Mouse (Mus musculus): ENCODE results near the gene Tmem253. TPM values are rescaled to one million over a fixed set of nuclear protein-coding genes. Genes with fewer than 3 reads are reported as not detected.

Tmem253 gene
- polyA plus RNA-seq, 1 experiment from 2014 or later, result 0.50 TPM

DNA sequence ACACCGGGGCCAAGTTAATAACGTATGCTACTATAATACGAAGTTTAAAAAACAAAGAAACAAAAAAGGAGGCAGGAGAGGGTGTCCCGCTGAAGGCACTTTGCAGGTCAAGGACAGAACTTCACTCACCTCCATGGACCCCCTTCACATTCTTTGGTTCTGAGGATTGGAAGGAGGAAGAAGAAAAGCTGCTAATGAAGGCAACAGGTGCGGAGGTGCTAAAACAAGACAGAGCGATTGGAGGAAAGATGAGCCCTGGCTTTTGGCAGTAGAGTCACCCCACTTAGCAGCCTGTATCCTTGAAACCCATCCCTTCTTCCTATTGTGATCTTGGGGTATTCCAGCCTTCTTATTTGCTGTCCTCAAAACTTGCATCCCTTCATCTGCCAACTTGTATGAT lies 5.6 kb upstream of the Tmem253 start:
- Histone ChIP-seq H3K9me3 (no peaks in the 10 kb centered on the region), H3K9ac (peak overlapping the region; percentile 55), H3K36me3 (replicated peaks) (peaks cover 15% of the 10 kb centered on the region; the same call in 1 of the 2 replicates), H3K27me3 (replicated peaks) (no peaks in the 10 kb centered on the region), H3K4me2 (peak overlapping the region; percentile 67), H3K27ac (peak overlapping the region; percentile 98), H3K4me1 (peaks cover 80% of the 10 kb centered on the region), H3K4me3 (peak overlapping the region; percentile 39)
- ATAC-seq (replicated peaks), result no peak
- WGBS, result 18% methylated on average over 6 of the region's 6 CpGs

DNA sequence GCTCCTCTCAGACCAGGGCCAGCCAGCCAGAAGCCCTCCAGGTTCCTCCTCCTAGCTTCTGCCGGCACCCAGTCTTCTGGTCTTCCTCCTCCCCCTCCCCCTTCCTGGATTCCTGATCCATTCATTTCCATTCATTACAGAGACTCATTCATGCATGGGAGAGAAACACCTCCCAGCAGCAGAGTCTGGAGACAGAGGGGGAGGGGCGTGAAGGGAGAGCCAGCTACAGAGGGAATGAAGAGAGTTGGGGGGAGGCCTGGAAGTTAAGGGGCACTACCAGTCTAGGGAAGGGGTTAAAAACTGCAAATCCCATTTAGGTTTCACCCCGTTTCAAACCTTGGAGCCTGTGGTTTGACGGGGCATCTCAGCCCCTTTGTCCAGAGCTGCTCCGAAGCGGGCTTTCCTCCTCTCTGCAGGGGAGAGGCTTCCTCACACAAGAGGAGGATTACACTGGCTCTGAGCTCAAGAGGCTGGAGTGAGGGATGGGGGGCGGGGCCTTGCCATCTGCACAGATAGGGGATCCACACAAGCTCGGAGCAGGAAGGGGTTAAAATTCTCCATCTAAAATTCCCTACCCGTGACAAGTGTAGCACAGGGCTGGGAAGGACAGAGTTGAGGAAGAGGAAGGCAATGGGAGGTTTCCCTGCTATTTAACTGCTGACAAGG lies 4.9 kb upstream of the Tmem253 start:
- under 1% methylated on average over 9 of the region's 9 CpGs for whole genome bisulfite sequencing
- Histone ChIP-seq H3K4me3 (peak overlapping the region; percentile 39), H3K9me3 (no peaks in the 10 kb centered on the region), H3K36me3 (replicated peaks) (peaks cover 15% of the 10 kb centered on the region; the same call in 1 of the 2 replicates), H3K27ac (peak overlapping the region; percentile 98), H3K27me3 (replicated peaks) (no peaks in the 10 kb centered on the region), H3K4me1 (peaks cover 80% of the 10 kb centered on the region), H3K4me2 (peak overlapping the region; percentile 67), H3K9ac (peak overlapping the region; percentile 55)
- peak; percentile 76 for ATAC-seq (replicated peaks)

DNA sequence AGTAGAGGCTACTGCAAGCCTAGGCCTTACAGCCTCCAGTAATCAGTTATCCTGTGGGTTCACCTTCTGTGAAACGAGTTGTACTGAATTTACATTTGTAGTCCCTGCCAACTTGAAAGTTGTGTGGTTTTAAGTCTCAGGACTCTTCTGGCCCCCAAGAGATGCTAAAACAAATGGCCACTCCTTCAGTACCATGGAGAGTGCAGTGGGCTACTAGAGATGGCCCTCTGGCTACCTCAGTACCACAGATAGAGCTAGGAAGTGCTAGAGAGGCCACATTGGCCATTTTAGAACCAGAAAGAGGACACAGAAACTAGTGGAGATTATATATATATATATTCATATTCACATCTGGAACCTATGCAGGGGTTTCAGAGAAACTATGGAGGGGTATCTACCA lies 3.8 kb upstream of the Tmem253 start:
- Histone ChIP-seq H3K9me3 (no peaks in the 10 kb centered on the region), H3K4me1 (peaks cover 82% of the 10 kb centered on the region), H3K9ac (no peak overlapping the region), H3K4me2 (peak overlapping the region; percentile 67), H3K27ac (peak overlapping the region; percentile 98), H3K36me3 (replicated peaks) (peaks cover 5% of the 10 kb centered on the region; the same call in 1 of the 2 replicates), H3K27me3 (replicated peaks) (no peaks in the 10 kb centered on the region), H3K4me3 (no peak overlapping the region)
- no peak for ATAC-seq (replicated peaks)
- 20% methylated on average over 1 of the region's 1 CpGs for WGBS

DNA sequence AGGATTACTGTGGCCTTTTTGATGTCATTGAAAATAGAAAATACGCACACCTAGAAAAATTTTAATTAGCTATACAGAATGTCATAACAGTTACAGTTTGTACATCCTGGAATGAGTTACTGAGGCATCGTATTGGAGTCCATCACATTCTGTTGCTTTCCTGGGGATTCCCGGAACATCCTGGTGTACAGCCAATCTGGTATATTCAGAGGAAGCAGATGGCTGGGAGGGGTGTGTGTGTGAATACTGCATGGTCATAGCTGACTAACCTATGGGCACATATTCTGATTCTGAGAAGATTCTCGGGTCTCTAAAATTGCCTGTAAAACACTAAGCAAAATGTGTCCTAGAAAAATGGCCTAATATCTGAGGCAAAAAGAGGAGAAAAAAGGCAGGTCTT lies 3.4 kb upstream of the Tmem253 start:
- Histone ChIP-seq H3K9me3 (no peaks in the 10 kb centered on the region), H3K27me3 (replicated peaks) (no peaks in the 10 kb centered on the region), H3K36me3 (replicated peaks) (0 out of 2 replicates have a peak, but pooled peaks cover 2% of the 10 kb centered on the region), H3K4me2 (peak overlapping the region; percentile 67), H3K4me3 (0 out of 2 replicates have a peak overlapping the region, but pooled peaks have one; percentile 64), H3K4me1 (peaks cover 82% of the 10 kb centered on the region), H3K9ac (no peak overlapping the region), H3K27ac (peak overlapping the region; percentile 98)
- WGBS, result 39% methylated on average over 4 of the region's 4 CpGs
- no peak for ATAC-seq (replicated peaks)

DNA sequence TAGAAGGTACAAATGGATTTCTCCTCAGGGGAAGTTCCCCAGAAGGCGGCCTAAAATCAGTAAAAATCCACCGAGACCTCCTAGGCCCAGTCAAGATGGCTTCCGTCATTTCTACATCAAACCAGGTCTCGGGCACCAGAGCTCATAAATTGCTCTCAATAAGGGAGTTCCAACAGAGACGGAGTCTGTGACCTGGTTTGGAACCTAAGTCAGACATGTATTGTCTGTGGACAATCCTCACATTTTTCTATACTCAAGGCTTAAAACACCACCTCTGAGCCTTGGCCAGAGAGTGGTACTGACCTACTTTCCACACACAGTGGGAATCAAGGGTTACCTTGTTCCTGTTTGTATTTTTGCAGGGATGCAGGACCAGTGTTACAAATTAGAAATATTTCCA lies 2.9 kb upstream of the Tmem253 start:
- Histone ChIP-seq H3K36me3 (replicated peaks) (no peaks in the 10 kb centered on the region), H3K9ac (peak overlapping the region; percentile 9; the same call in 1 of the 2 replicates), H3K9me3 (no peaks in the 10 kb centered on the region), H3K4me3 (peak overlapping the region; percentile 64), H3K4me2 (peak overlapping the region; percentile 67), H3K27ac (peak overlapping the region; percentile 98), H3K4me1 (peaks cover 78% of the 10 kb centered on the region), H3K27me3 (replicated peaks) (no peaks in the 10 kb centered on the region)
- WGBS, result 18% methylated on average over 5 of the region's 5 CpGs
- no peak for ATAC-seq (replicated peaks)

DNA sequence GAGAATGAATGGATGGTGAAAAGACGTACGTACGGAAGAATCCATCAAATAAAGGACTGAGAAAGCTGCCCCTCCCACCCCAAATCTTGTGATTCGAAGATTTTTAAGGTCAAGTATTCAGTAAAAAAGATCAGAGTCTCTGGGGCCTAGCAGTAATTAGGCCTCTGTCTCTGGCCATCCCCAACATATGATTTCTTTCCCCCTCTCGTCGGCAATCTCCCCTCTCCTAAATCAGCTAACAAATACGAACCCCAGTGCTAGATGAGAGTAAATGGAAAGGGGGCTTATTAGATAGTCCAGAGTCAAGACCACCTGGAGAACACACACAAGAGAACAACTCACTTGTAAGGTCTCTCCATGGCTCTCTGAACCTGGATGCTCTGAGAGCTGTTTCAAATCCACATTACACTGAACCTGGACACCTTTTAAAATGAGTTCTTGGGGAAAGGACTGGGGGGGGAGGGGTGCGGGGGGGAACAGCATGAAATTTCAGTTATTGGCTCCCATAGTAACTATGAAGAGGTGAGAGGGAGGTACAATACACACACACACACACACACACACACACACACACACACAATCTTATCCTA lies 2.3 kb upstream of the Tmem253 start:
- WGBS, result 8% methylated on average over 8 of the region's 8 CpGs
- Histone ChIP-seq H3K36me3 (replicated peaks) (no peaks in the 10 kb centered on the region), H3K9ac (peak overlapping the region; percentile 75; the same call in 1 of the 2 replicates), H3K9me3 (no peaks in the 10 kb centered on the region), H3K4me1 (peaks cover 76% of the 10 kb centered on the region), H3K4me3 (peak overlapping the region; percentile 64), H3K27ac (peak overlapping the region; percentile 98), H3K4me2 (peak overlapping the region; percentile 67), H3K27me3 (replicated peaks) (no peaks in the 10 kb centered on the region)
- ATAC-seq (replicated peaks), result no peak

DNA sequence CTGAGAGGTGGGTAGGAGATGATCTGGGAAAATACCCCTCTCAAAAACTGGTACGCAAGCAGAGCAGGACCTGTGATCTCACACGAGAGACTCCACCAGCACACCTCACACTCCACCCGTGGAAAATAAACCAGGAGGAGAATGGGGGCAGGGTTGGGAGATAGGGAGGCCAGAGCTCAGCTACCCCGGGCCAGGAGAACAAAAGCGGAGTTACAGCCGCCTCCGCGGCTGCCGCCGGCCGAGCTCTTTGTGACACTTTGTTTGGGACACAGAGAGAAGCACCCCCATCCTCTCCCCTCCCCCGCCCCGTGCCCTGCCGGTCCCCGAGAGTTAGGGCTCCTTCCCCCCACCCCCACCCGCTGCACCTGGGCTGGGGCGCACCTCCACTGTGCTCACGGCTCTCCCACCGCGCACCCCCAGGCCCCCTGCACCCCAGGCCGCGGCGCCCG lies 1.7 kb upstream of the Tmem253 start:
- WGBS, result 4% methylated on average over 21 of the region's 24 CpGs
- ATAC-seq (replicated peaks), result peak; percentile 7; the same call in 1 of the 2 replicates
- peak overlapping the region; percentile 75 for H3K9ac ChIP-seq

DNA sequence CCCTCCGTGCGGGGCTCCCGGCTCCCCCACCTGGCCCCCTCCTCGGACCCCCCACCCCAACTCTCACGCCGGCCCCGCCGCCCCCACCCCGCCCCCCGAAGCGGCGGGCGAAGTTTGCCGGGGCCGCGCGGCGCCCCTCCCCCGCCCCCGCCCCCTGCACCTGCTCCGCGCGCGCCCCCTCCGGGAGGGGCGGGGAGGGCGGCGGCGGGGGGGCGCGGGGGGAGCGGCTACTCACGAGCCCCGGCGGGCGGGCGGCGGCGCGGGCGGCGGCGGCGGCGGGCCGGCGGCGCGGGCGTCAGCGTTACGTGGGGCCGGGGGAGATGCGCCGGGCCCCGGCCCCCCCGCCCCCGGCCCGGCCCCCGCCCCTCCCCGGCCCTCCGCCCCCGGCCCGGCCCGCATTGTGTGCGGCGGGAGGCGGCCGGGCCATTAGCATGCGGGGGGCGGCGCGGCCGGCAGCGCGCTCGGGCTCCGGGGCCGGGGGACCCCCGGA lies 1.1 kb upstream of the Tmem253 start:
- Histone ChIP-seq H3K9ac (peak overlapping the region; percentile 75), H3K4me1 (peaks cover 75% of the 10 kb centered on the region), H3K4me2 (peak overlapping the region; percentile 67), H3K36me3 (replicated peaks) (no peaks in the 10 kb centered on the region), H3K4me3 (peak overlapping the region; percentile 64), H3K27me3 (replicated peaks) (no peaks in the 10 kb centered on the region), H3K9me3 (no peaks in the 10 kb centered on the region), H3K27ac (peak overlapping the region; percentile 98)
- no peak for ATAC-seq (replicated peaks)
- WGBS, result under 1% methylated on average over 17 of the region's 80 CpGs

More for the DNA sequence above, 1.7 kb upstream of the Tmem253 start:
- no peaks in the 10 kb centered on the region for H3K27me3 ChIP-seq (replicated peaks)
- peaks cover 76% of the 10 kb centered on the region for H3K4me1 ChIP-seq
- peak overlapping the region; percentile 98 for H3K27ac ChIP-seq
- H3K4me3 ChIP-seq, result peak overlapping the region; percentile 64
- H3K36me3 ChIP-seq (replicated peaks), result no peaks in the 10 kb centered on the region
- no peaks in the 10 kb centered on the region for H3K9me3 ChIP-seq
- H3K4me2 ChIP-seq, result peak overlapping the region; percentile 67

DNA sequence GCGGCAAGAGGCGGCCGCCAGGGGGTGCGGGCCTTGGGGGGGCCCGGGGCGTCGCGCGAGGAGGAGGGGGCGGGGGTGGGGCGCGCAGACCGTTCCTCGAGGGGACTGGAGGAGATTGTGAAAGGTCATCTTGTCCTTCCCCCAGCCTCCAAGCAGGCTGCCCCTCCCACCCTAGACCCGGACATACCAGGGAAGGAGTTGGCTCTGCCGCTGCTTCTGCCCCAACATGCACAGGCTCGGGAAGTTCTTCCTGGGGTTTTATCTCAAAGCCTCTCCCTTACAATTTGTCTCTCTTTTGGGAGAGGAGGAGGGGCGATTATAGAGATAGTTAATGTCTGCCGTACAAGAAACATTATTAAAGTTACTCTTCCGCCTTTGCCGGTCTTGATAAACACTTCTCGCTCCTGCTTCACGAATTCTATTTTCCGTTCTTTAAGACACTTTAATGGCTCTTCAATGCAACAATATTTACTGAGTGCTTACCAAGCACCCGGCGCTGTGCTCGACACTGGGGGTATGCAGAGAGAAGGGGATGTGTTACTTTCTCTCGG lies 622 bp upstream of the Tmem253 start:
- WGBS, result under 1% methylated on average over 14 of the region's 28 CpGs
- Histone ChIP-seq H3K9ac (peak overlapping the region; percentile 75), H3K9me3 (no peaks in the 10 kb centered on the region), H3K4me2 (peak overlapping the region; percentile 67), H3K4me1 (peaks cover 70% of the 10 kb centered on the region), H3K36me3 (replicated peaks) (no peaks in the 10 kb centered on the region), H3K4me3 (peak overlapping the region; percentile 64), H3K27me3 (replicated peaks) (no peaks in the 10 kb centered on the region), H3K27ac (peak overlapping the region; percentile 98)
- ATAC-seq (replicated peaks), result no peak

DNA sequence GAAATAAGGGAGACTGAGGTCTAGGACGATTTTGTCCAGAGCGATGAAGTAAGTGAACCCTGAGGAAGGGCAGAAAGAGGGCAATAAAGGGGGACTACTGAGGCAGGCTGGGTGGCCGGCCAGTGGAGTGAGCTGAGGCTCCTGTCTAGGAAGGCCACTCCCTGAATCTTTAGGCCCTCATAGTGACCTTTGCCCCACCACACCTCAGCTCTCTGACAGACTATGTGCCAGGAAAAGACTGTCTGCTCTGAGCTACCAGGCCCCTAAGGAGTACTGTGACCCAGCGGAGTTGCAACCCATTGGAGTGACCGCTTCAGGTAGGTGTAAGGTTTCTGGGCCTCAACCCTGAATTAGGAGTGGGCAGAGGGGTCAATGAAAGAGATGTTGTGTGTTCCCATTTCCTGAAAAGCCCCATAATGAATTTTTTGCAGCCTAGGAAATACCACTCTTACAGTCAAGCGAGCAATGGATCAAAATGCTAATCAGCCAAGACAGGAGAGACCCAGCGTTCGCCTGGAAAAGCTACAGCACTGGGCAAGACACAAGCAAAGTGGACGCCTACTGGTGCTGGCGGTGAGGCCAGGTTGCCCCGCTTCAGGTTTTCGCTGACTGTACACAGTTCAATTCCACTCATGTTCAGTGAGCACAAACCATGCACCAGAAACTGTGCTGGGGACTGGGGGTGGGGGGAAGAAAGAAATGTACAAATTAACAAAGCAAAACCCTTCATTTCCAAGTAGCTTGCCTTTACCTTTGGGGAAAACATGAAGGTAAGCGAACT lies 1.4 kb downstream of the Tmem253 start:
- Histone ChIP-seq H3K27me3 (replicated peaks) (no peaks in the 10 kb centered on the region), H3K9me3 (no peaks in the 10 kb centered on the region), H3K36me3 (replicated peaks) (no peaks in the 10 kb centered on the region), H3K9ac (no peak overlapping the region), H3K4me3 (no peak overlapping the region), H3K4me1 (peaks cover 62% of the 10 kb centered on the region), H3K4me2 (no peak overlapping the region), H3K27ac (no peak overlapping the region)
- WGBS, result 69% methylated on average over 13 of the region's 13 CpGs
- no peak for ATAC-seq (replicated peaks)

DNA sequence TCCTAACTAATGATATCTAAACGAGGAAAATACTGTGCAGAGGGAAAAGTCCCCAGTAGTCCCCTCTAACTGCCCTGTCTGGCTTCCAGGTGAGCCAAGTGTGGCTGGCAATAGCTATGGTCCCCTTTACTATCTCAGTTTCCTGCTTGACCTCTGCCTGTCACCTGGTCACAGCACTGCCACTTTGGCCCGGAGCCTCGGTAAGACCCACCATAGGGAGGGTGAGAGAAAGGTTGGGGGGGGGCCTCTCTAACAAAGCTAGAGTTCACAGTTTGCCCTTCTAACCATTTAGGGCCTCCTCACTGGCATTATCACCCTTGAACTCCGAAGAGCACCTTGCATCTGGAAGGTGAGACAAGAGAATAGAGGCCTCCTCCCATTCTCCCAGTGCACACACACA lies 2.2 kb downstream of the Tmem253 start:
- peaks cover 56% of the 10 kb centered on the region for H3K4me1 ChIP-seq
- 85% methylated on average over 4 of the region's 4 CpGs for WGBS
- H3K4me3 ChIP-seq, result no peak overlapping the region
- no peak overlapping the region for H3K27ac ChIP-seq
- ATAC-seq (replicated peaks), result no peak
- no peaks in the 10 kb centered on the region for H3K9me3 ChIP-seq
- no peaks in the 10 kb centered on the region for H3K27me3 ChIP-seq (replicated peaks)
- H3K4me2 ChIP-seq, result no peak overlapping the region
- H3K36me3 ChIP-seq (replicated peaks), result no peaks in the 10 kb centered on the region
- H3K9ac ChIP-seq, result no peak overlapping the region

All from midbrain, embryonic 15.5 days (tissue).